Mouse (Mus musculus): Measurements from ENCODE around the gene Frmd8. TPM values are rescaled to one million over a fixed set of nuclear protein-coding genes. Genes with fewer than 3 reads are reported as not detected.
"Not testable (repeated sequence)": the region's sequence is repeated elsewhere in the genome, so short reads cannot be mapped to it uniquely, and the experiment has no call there.

Frmd8 gene
- total RNA-seq, 2 experiments from 2014 or later: 19.8 to 20.1 TPM

- no peak for DNase-seq (ENCODE audit: low spot score in 2 of 2)
Measured at GRCm38 (mm10) chr19:5827456-5828154, 47.5 kb downstream of the Frmd8 start.

GRCm38 (mm10) chr19:5827044-5827443, 48.0 kb downstream of the Frmd8 start:
- no peak for DNase-seq (ENCODE audit: low spot score in 2 of 2)

GRCm38 (mm10) chr19:5826731-5827002, 48.4 kb downstream of the Frmd8 start:
- DNase-seq (ENCODE audit: low spot score in 2 of 2): no peak

GRCm38 (mm10) chr19:5825901-5826730, 49.0 kb downstream of the Frmd8 start:
- no peak for DNase-seq (ENCODE audit: low spot score in 2 of 2)

GRCm38 (mm10) chr19:5824826-5825617, 50.1 kb downstream of the Frmd8 start:
- DNase-seq (ENCODE audit: low spot score in 2 of 2): no peak

- no peak for DNase-seq (ENCODE audit: low spot score in 2 of 2)
Measured at GRCm38 (mm10) chr19:5824043-5824825, 50.8 kb downstream of the Frmd8 start.

GRCm38 (mm10) chr19:5823266-5823839, 51.7 kb downstream of the Frmd8 start:
- no peak for DNase-seq (ENCODE audit: low spot score in 2 of 2)

- DNase-seq (ENCODE audit: low spot score in 2 of 2): no peak
Measured at GRCm38 (mm10) chr19:5822834-5823205, 52.3 kb downstream of the Frmd8 start.

GRCm38 (mm10) chr19:5822174-5822833, 52.8 kb downstream of the Frmd8 start:
- no peak for DNase-seq (ENCODE audit: low spot score in 2 of 2)

GRCm38 (mm10) chr19:5821847-5822173, 53.3 kb downstream of the Frmd8 start:
- DNase-seq (ENCODE audit: low spot score in 2 of 2): no peak

- DNase-seq (ENCODE audit: low spot score in 2 of 2): no peak
Measured at GRCm38 (mm10) chr19:5819549-5819948, 55.5 kb downstream of the Frmd8 start.

- no peak for DNase-seq (ENCODE audit: low spot score in 2 of 2)
Measured at GRCm38 (mm10) chr19:5818590-5818977, 56.5 kb downstream of the Frmd8 start.

GRCm38 (mm10) chr19:5817703-5818589, 57.1 kb downstream of the Frmd8 start:
- DNase-seq (ENCODE audit: low spot score in 2 of 2): peak; percentile 88

GRCm38 (mm10) chr19:5815928-5816327, 59.1 kb downstream of the Frmd8 start:
- no peak for DNase-seq (ENCODE audit: low spot score in 2 of 2)

GRCm38 (mm10) chr19:5815010-5815409, 60.1 kb downstream of the Frmd8 start:
- no peak for DNase-seq (ENCODE audit: low spot score in 2 of 2)

- DNase-seq (ENCODE audit: low spot score in 2 of 2): not testable (repeated sequence)
Measured at GRCm38 (mm10) chr19:5814048-5814447, 61.0 kb downstream of the Frmd8 start.

- DNase-seq (ENCODE audit: low spot score in 2 of 2): no peak
Measured at GRCm38 (mm10) chr19:5813567-5813966, 61.5 kb downstream of the Frmd8 start.

- DNase-seq (ENCODE audit: low spot score in 2 of 2): peak; percentile 76 to 94
Measured at GRCm38 (mm10) chr19:5811771-5812504, 63.1 kb downstream of the Frmd8 start.

Measured in layer of hippocampus, postnatal 14 days (tissue).